Comparison of ENCODE assay signal across 31 mouse cellular contexts in genomic region chr5:140762540-140762939, GRCm38 (mm10). TPM values are rescaled to one million over a fixed set of nuclear protein-coding genes. Genes with fewer than 3 reads are reported as not detected.
A peak's percentile ranks its signal among the peaks of the same experiment; 100 is the strongest.
DNase-seq lines count a peak whose midpoint lies in the region; ATAC-seq and TF ChIP-seq lines count a peak whose summit lies in the region.
"Had no signal": no experiment of that assay in that cellular context is flagged by ENCODE, and none has a peak within 500 bp of the region (broad histone marks: within the 10 kb centered on the region; RNA-seq: fewer than 3 reads in every experiment).

No protein-coding gene starts in this region.

- H3K4me2 ChIP-seq in midbrain, embryonic 14.5 days (ENCODE audit: low read length), result no peak overlapping the region
- H3K4me2 ChIP-seq: heart, embryonic 11.5 days; hindbrain, embryonic 14.5 days; limb, embryonic 15.5 days; lung, embryonic 15.5 days; midbrain, embryonic 12.5 days had no signal

- 91% methylated on average over 4 of the region's 4 CpGs for WGBS in midbrain, embryonic 14.5 days

- H3K27ac ChIP-seq in layer of hippocampus, adult 2 months, result peak overlapping the region; percentile 69
- H3K27ac ChIP-seq in bone marrow macrophage, adult 2 months (ENCODE audit: insufficient read depth, low read depth, low read length), result peak overlapping the region; percentile 98
- no peak overlapping the region for H3K27ac ChIP-seq in midbrain, embryonic 14.5 days (replicated peaks; ENCODE audit: low read depth, low read length)
- H3K27ac ChIP-seq: hindbrain, embryonic 14.5 days; kidney, postnatal 0 days; limb, embryonic 10.5 days; limb, embryonic 15.5 days; liver, embryonic 14.5 days; lung, embryonic 15.5 days; midbrain, embryonic 12.5 days; stomach, postnatal 0 days had no signal

- DNase-seq in layer of hippocampus, adult 2 months (ENCODE audit: low spot score in 2 of 2), result no peak
- DNase-seq in layer of hippocampus, postnatal 14 days (ENCODE audit: low spot score in 2 of 2), result no peak
- peak; percentile 53 for DNase-seq in CD4-positive, CD25-positive, alpha-beta regulatory T cell, adult 2 months (ENCODE audit: low read depth, low spot score)
- no peak for DNase-seq in cerebellum, postnatal 25 days
- no peak for DNase-seq in midbrain, embryonic 14.5 days
- DNase-seq: adrenal gland, postnatal 10 days; cerebellum, adult 18-20 months; cerebellum, postnatal 10 days; gastrocnemius, postnatal 36 days; heart, adult 18-20 months; kidney, adult 2 months; kidney, postnatal 4 days; lung, postnatal 36 days; retina, postnatal 1 day; right cerebral cortex, postnatal 14 days; thymus, adult 18-20 months; thymus, postnatal 25 days had no signal

- no peak overlapping the region for H3K4me3 ChIP-seq in layer of hippocampus, adult 2 months
- H3K4me3 ChIP-seq in bone marrow macrophage, adult 2 months (ENCODE audit: insufficient read depth, low read length), result no peak overlapping the region
- no peak overlapping the region for H3K4me3 ChIP-seq in midbrain, embryonic 14.5 days (replicated peaks; ENCODE audit: low read depth, low read length)
- H3K4me3 ChIP-seq: erythroblast, embryonic 14.5 days; limb, embryonic 10.5 days; limb, embryonic 15.5 days; lung, embryonic 15.5 days; megakaryocyte, embryonic 14.5 days; midbrain, embryonic 12.5 days had no signal

- ATAC-seq in neutrophil, adult 5-6 weeks (ENCODE audit: extremely low read depth, insufficient number of reproducible peaks, low FRiP score, poor library complexity, severe bottlenecking), result peak; percentile 13; the same call in 1 of the 2 replicates
- ATAC-seq in midbrain, embryonic 14.5 days (ENCODE audit: low FRiP score, low TSS enrichment), result no peak

- no peaks in the 10 kb centered on the region for H3K27me3 ChIP-seq in midbrain, embryonic 14.5 days (ENCODE audit: control insufficient read depth, insufficient read depth, low read length)
- H3K27me3 ChIP-seq: CH12.LX; limb, embryonic 15.5 days; lung, embryonic 15.5 days; megakaryocyte, embryonic 14.5 days; midbrain, embryonic 12.5 days had no signal

- TF ChIP-seq POLR2A in bone marrow macrophage, adult 2 months (IDR thresholded peaks at IDR 0.05; ENCODE audit: borderline replicate concordance, low read depth, low read length), result no peak

- H3K9ac ChIP-seq in midbrain, embryonic 14.5 days (replicated peaks; ENCODE audit: low read length), result no peak overlapping the region
- H3K9ac ChIP-seq: hindbrain, embryonic 14.5 days; limb, embryonic 15.5 days; liver, embryonic 14.5 days; lung, embryonic 15.5 days; midbrain, embryonic 12.5 days had no signal

- H3K4me1 ChIP-seq in bone marrow macrophage, adult 2 months (ENCODE audit: control insufficient read depth, insufficient read depth, low read length), result peaks cover 55% of the 10 kb centered on the region
- H3K4me1 ChIP-seq in midbrain, embryonic 14.5 days (ENCODE audit: control insufficient read depth, insufficient read depth, low read length), result no peaks in the 10 kb centered on the region

- H3K36me3 ChIP-seq in midbrain, embryonic 14.5 days (ENCODE audit: control insufficient read depth, insufficient read depth, low read length), result peaks cover 39% of the 10 kb centered on the region

- TF ChIP-seq CTCF in layer of hippocampus, adult 2 months (conservative IDR thresholded peaks at IDR 0.05), result no peak
- TF ChIP-seq CTCF in bone marrow macrophage, adult 2 months (IDR thresholded peaks at IDR 0.05; ENCODE audit: low read depth, low read length), result no peak

- no peaks in the 10 kb centered on the region for H3K9me3 ChIP-seq in midbrain, embryonic 14.5 days (ENCODE audit: control insufficient read depth, low read length)
- H3K9me3 ChIP-seq: limb, embryonic 10.5 days; limb, embryonic 15.5 days; lung, embryonic 15.5 days; megakaryocyte, embryonic 14.5 days; midbrain, embryonic 12.5 days had no signal

RNA-seq across cellular contexts. Expression of gene Amz1, which starts 38.6 kb away (rescaled TPM):
- total RNA-seq in layer of hippocampus, adult 2 months (2021), result 10 to 100 TPM; 13.8 to 13.9 TPM
- total RNA-seq in layer of hippocampus, postnatal 14 days (2021), result 10 to 100 TPM; 23.9 to 24.1 TPM
- 23.4 and 27.0 TPM in 2 replicates for polyA plus RNA-seq in bone marrow macrophage, adult 2 months (2012; ENCODE audit: insufficient read depth, insufficient read length, missing spikeins)
- 12.6 and 14.4 TPM in 2 replicates for total RNA-seq in neutrophil, adult 5-6 weeks (2017)
- 1.9 and 3.1 TPM in 2 replicates for polyA plus RNA-seq in midbrain, embryonic 14.5 days (2014; fragmentation: Nextera tagmentation; extraction: Ambion mirVana)
- polyA plus RNA-seq: erythroblast, embryonic 14.5 days had no signal

RNA-seq across cellular contexts. Expression of gene Brat1, which starts 57.7 kb away (rescaled TPM):
- 10 to 100 TPM; 20.2 to 21.1 TPM for total RNA-seq in layer of hippocampus, adult 2 months (2021)
- total RNA-seq in layer of hippocampus, postnatal 14 days (2021), result 10 to 100 TPM; 26.5 to 26.9 TPM
- 13.5 and 14.5 TPM in 2 replicates for polyA plus RNA-seq in bone marrow macrophage, adult 2 months (2012; ENCODE audit: insufficient read depth, insufficient read length, missing spikeins)
- 23.3 and 23.6 TPM in 2 replicates for total RNA-seq in neutrophil, adult 5-6 weeks (2017)
- polyA plus RNA-seq in midbrain, embryonic 14.5 days (2014; fragmentation: Nextera tagmentation; extraction: Ambion mirVana), result 18.3 and 19.0 TPM in 2 replicates
